Mouse (Mus musculus) embryo, embryonic 10.5 days (tissue): ENCODE data around the gene Zfp362.
A peak's percentile ranks its signal among the peaks of the same experiment; 100 is the strongest.

Source experiments
- DNase-seq: peaks from one replicate; pipeline ENCODE4 v3.0.0-alpha.2; 2015; ENCODE audit warnings: low spot score

The Zfp362 gene

GRCm38 (mm10) chr4:128760029-128760428, 45.8 kb downstream of the Zfp362 start:
- DNase-seq, result no peak

GRCm38 (mm10) chr4:128759214-128759613, 46.6 kb downstream of the Zfp362 start:
- no peak for DNase-seq

- no peak for DNase-seq
Measured at GRCm38 (mm10) chr4:128755900-128756299, 49.9 kb downstream of the Zfp362 start.

- no peak for DNase-seq
Measured at GRCm38 (mm10) chr4:128755064-128755463, 50.8 kb downstream of the Zfp362 start, which contains the start of gene A3galt2. TSS of gene A3galt2 (plus strand) at chr4:128755364.

GRCm38 (mm10) chr4:128753571-128753970, 52.3 kb downstream of the Zfp362 start:
- no peak for DNase-seq

- no peak for DNase-seq
Measured at GRCm38 (mm10) chr4:128752031-128752757, 53.7 kb downstream of the Zfp362 start.

GRCm38 (mm10) chr4:128751006-128751405, 54.8 kb downstream of the Zfp362 start:
- DNase-seq, result peak; percentile 51

GRCm38 (mm10) chr4:128748309-128748708, 57.5 kb downstream of the Zfp362 start:
- DNase-seq, result no peak

GRCm38 (mm10) chr4:128747614-128748270, 58.1 kb downstream of the Zfp362 start:
- no peak for DNase-seq

GRCm38 (mm10) chr4:128745160-128745559, 60.7 kb downstream of the Zfp362 start:
- DNase-seq, result no peak

GRCm38 (mm10) chr4:128743031-128743626, 62.7 kb downstream of the Zfp362 start:
- DNase-seq, result no peak

- no peak for DNase-seq
Measured at GRCm38 (mm10) chr4:128742379-128742970, 63.4 kb downstream of the Zfp362 start.

- DNase-seq, result no peak
Measured at GRCm38 (mm10) chr4:128741906-128742305, 63.9 kb downstream of the Zfp362 start.

- DNase-seq, result no peak
Measured at GRCm38 (mm10) chr4:128740878-128741277, 65.0 kb downstream of the Zfp362 start.

GRCm38 (mm10) chr4:128737825-128738610, 67.8 kb downstream of the Zfp362 start:
- DNase-seq, result no peak

GRCm38 (mm10) chr4:128737137-128737589, 68.7 kb downstream of the Zfp362 start:
- peak; percentile 76 for DNase-seq

- DNase-seq, result no peak
Measured at GRCm38 (mm10) chr4:128734721-128735671, 70.8 kb downstream of the Zfp362 start.

GRCm38 (mm10) chr4:128734217-128734616, 71.6 kb downstream of the Zfp362 start:
- DNase-seq, result no peak

- peak; percentile 35 for DNase-seq
Measured at GRCm38 (mm10) chr4:128733496-128733895, 72.3 kb downstream of the Zfp362 start.

- no peak for DNase-seq
Measured at GRCm38 (mm10) chr4:128732794-128733193, 73.1 kb downstream of the Zfp362 start.

GRCm38 (mm10) chr4:128730271-128730670, 75.6 kb downstream of the Zfp362 start:
- DNase-seq, result no peak
